Mouse (Mus musculus) heart, embryonic 12.5 days (tissue): ENCODE results near the gene Cox7a2l. TPM values are rescaled to one million over a fixed set of nuclear protein-coding genes. Genes with fewer than 3 reads are reported as not detected.

Experiments used
- ATAC-seq: fragments of 200-750 bp; cut with Nextera tagmentation; 2 replicates; pipeline ENCODE4 v1.8.0; 2017; ENCODE audit warnings: moderate TSS enrichment, moderate library complexity; ENCODE audit not compliant: insufficient number of reproducible peaks, low FRiP score
- H3K27ac ChIP-seq: fragments of 300-500 bp; sonication (generic); 2 replicates; pipeline ENCODE4 v1.5.1; 2016; ENCODE audit warnings: mild to moderate bottlenecking, moderate library complexity; ENCODE audit not compliant: poor library complexity, severe bottlenecking
- H3K27me3 ChIP-seq: fragments of 300-500 bp; sonication (generic); replicated peaks from 2 replicates; pipeline ENCODE4 v1.6.1; 2016; ENCODE audit warnings: mild to moderate bottlenecking, moderate library complexity
- H3K36me3 ChIP-seq: fragments of 300-500 bp; sonication (generic); 2 replicates; pipeline ENCODE4 v1.6.1; 2016; ENCODE audit warnings: mild to moderate bottlenecking, moderate library complexity
- H3K4me1 ChIP-seq: fragments of 300-500 bp; sonication (generic); replicated peaks from 2 replicates; pipeline ENCODE4 v1.6.1; 2016; ENCODE audit warnings: mild to moderate bottlenecking
- H3K4me2 ChIP-seq: fragments of 300-500 bp; sonication (generic); 2 replicates; pipeline ENCODE4 v1.6.1; 2016; ENCODE audit warnings: mild to moderate bottlenecking, moderate library complexity
- H3K4me3 ChIP-seq: fragments of 300-500 bp; sonication (generic); 2 replicates; pipeline ENCODE4 v1.5.1; 2016; ENCODE audit warnings: mild to moderate bottlenecking
- H3K9ac ChIP-seq: fragments of 300-500 bp; sonication (generic); 2 replicates; pipeline ENCODE4 v1.6.1; 2016; ENCODE audit warnings: mild to moderate bottlenecking, moderate library complexity
- H3K9me3 ChIP-seq: fragments of 300-500 bp; sonication (generic); replicated peaks from 2 replicates; pipeline ENCODE4 v1.6.1; 2016; ENCODE audit warnings: mild to moderate bottlenecking, moderate library complexity
- WGBS: fragments of 180-500 bp; shearing (Covaris S2); methylation state at CpG from one replicate; pipeline ENCODE4 v1.1.7; 2016; 5-methylcytosine and 5-hydroxymethylcytosine counted together
- polyA plus RNA-seq: library from polyadenylated mRNA; unstranded; fragments of >200 nt; fragmentation: Nextera tagmentation; extraction: Ambion mirVana; gene quantifications from 2 replicates; pipeline ENCODE4 v1.2.1, GENCODE M21; 2016

The Cox7a2l gene
- polyA plus RNA-seq, 1 experiment from 2014 or later: 188 TPM

DNA sequence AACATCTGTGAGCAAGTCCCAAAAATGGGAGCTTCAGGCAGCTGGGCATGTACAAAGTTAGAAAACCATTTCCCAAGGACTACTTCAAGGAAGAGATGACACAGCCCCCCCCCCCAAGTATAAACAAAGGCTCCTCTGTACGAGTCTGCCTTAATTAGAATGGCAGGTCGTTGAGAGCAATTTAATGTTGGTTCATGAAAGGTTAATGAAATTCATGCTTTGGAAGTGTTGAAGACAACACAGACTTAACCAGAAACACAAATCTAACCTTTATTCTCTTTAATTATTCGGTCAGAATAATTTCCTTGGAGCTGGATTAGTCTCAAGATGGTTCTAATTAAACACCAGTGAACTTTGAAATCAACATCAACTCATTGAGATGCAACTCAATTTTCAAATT is 29.4 kb downstream of the Cox7a2l start:
- no peak overlapping the region for H3K4me3 ChIP-seq
- no peak for ATAC-seq
- H3K36me3 ChIP-seq: peaks cover 6% of the 10 kb centered on the region; the same call in 1 of the 2 replicates
- WGBS: 64% methylated on average over 3 of the region's 3 CpGs
- no peak overlapping the region for H3K4me2 ChIP-seq
- H3K27ac ChIP-seq: no peak overlapping the region
- no peak overlapping the region for H3K9ac ChIP-seq
- H3K9me3 ChIP-seq: peaks cover 15% of the 10 kb centered on the region
- no peaks in the 10 kb centered on the region for H3K4me1 ChIP-seq
- H3K27me3 ChIP-seq: no peaks in the 10 kb centered on the region

DNA sequence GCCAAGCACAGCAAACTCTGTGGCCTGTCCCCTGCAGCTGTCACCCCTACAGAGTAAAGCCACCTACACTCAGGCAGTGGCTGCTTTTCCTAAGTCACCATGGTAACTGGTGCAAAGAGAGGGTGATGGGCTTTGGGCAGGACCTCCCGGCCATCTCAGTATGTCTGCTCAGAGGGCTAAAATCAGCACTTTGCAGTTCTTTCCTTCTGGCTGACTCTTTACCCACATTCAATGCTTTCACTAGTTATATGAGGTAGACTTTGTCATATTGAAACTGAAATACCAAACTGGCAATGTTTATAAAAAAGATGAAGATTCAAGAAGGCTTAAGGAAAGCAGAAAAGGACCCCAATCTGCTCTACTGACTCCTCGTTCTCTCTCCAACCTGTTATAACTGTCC is 33.3 kb downstream of the Cox7a2l start:
- no peak overlapping the region for H3K4me2 ChIP-seq
- H3K9ac ChIP-seq: no peak overlapping the region
- no peaks in the 10 kb centered on the region for H3K9me3 ChIP-seq
- no peak overlapping the region for H3K27ac ChIP-seq
- no peaks in the 10 kb centered on the region for H3K4me1 ChIP-seq
- peaks cover 33% of the 10 kb centered on the region for H3K36me3 ChIP-seq
- no peak for ATAC-seq
- no peaks in the 10 kb centered on the region for H3K27me3 ChIP-seq
- H3K4me3 ChIP-seq: no peak overlapping the region
- 79% methylated on average over 2 of the region's 2 CpGs for whole genome bisulfite sequencing

DNA sequence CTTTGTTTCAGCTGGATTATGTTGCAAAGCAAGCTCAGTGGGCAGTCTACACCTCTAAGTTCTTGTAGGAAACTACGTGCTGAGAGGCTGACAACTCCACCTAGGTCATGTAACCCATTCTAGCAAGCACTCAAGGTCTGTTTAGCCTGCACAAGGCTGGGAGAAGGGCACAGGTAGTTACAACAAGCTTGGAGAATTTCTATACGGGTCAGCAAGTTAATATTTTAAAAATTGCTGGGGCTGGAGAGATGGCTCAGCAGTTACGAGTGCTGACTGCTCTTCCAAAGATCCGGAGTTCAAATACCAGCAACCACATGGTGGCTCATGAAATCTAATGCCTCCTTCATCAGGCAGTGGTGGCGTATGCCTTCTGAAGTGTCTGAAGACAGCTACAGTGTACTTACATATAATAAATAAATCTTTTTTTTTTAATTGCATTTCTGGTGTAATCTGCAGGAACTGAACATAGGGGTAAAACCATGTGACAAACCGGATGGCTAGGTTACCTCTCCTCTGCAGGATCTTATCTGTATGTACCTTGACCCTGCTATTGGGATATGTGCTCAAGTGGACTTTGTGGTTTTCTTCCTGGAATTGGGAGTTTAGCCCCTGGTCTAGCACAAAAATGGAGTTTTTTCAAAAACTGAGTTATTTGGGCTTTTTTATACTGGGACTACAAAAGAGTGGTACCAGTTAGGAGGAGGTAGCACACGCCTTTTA is 34.2 kb downstream of the Cox7a2l start:
- Histone ChIP-seq H3K4me1 (no peaks in the 10 kb centered on the region), H3K4me2 (no peak overlapping the region), H3K9ac (no peak overlapping the region), H3K36me3 (peaks cover 41% of the 10 kb centered on the region), H3K4me3 (no peak overlapping the region), H3K9me3 (no peaks in the 10 kb centered on the region), H3K27ac (no peak overlapping the region), H3K27me3 (no peaks in the 10 kb centered on the region)
- ATAC-seq: no peak
- 90% methylated on average over 7 of the region's 7 CpGs for WGBS

DNA sequence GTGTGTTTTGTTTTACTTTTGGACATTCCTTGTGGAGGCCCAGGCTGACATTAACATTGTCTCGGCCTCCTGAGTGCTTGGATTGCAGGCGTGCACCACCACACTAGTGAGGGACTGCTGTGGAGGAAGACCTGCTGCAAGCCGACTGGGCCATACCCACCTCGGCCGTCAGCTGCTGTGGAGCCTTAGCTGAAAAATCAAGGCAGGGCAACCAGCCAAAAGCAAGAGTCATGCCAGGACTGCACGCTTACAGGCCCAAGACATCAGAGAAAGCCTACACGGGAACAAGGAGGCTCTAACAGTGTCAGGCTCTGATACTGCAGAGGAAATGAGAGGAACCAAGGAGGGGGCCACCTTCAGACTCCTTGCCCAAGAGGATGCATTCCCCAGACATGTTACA is 35.6 kb downstream of the Cox7a2l start:
- no peaks in the 10 kb centered on the region for H3K4me1 ChIP-seq
- no peak overlapping the region for H3K4me2 ChIP-seq
- H3K36me3 ChIP-seq: peaks cover 55% of the 10 kb centered on the region
- no peak for ATAC-seq
- no peaks in the 10 kb centered on the region for H3K9me3 ChIP-seq
- 85% methylated on average over 7 of the region's 7 CpGs for WGBS
- H3K27me3 ChIP-seq: no peaks in the 10 kb centered on the region
- H3K27ac ChIP-seq: no peak overlapping the region
- no peak overlapping the region for H3K9ac ChIP-seq
- no peak overlapping the region for H3K4me3 ChIP-seq

DNA sequence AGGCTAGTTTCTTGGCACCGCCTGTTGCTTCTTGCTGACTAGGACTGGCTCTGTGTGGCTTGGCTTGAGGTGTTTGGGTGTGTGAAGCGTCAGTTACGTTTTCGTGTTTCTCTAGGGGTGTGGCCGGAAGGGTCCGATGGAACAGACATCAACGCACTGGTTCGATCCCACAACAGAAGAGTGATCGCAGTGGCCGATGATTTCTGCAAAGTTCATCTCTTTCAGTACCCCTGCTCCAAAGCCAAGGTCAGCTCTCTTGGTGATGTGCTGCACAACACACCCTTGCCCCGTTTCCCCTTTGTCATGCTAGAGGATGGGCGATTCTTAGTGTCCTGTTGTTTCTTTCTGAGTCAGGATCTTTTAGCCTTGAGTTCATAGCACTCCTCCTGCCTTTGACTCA is 40.0 kb downstream of the Cox7a2l start:
- ATAC-seq: no peak
- 96% methylated on average over 12 of the region's 12 CpGs for WGBS
- Histone ChIP-seq H3K4me2 (no peak overlapping the region), H3K4me1 (no peaks in the 10 kb centered on the region), H3K9ac (no peak overlapping the region), H3K27me3 (no peaks in the 10 kb centered on the region), H3K36me3 (peaks cover 88% of the 10 kb centered on the region), H3K4me3 (no peak overlapping the region), H3K9me3 (peaks cover 3% of the 10 kb centered on the region; the same call in 1 of the 2 replicates), H3K27ac (no peak overlapping the region)

DNA sequence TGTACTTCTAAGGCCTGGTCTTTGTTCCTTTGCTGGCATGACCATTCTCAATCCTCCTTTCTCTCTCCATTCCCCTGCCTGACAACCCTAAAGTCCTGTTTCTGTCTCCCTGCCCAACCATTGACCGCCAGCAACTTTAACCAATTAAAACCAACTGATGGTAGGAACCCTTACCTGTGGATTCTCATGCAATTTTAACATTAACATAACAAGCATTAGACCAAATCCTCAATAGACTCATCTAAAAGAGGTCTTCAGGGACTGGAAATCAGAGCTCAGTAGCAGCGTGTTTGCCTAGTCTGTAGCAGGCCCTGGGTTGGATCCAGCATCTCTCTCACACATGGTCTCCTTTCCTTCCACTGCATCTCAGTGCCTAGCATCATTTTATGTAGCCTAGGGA is 47.5 kb downstream of the Cox7a2l start:
- Histone ChIP-seq H3K4me2 (no peak overlapping the region), H3K9ac (no peak overlapping the region), H3K27ac (no peak overlapping the region), H3K4me3 (no peak overlapping the region), H3K27me3 (no peaks in the 10 kb centered on the region), H3K4me1 (no peaks in the 10 kb centered on the region), H3K36me3 (peaks cover 77% of the 10 kb centered on the region), H3K9me3 (peaks cover 3% of the 10 kb centered on the region; the same call in 1 of the 2 replicates)
- no peak for ATAC-seq
- WGBS: 94% methylated on average over 2 of the region's 2 CpGs

DNA sequence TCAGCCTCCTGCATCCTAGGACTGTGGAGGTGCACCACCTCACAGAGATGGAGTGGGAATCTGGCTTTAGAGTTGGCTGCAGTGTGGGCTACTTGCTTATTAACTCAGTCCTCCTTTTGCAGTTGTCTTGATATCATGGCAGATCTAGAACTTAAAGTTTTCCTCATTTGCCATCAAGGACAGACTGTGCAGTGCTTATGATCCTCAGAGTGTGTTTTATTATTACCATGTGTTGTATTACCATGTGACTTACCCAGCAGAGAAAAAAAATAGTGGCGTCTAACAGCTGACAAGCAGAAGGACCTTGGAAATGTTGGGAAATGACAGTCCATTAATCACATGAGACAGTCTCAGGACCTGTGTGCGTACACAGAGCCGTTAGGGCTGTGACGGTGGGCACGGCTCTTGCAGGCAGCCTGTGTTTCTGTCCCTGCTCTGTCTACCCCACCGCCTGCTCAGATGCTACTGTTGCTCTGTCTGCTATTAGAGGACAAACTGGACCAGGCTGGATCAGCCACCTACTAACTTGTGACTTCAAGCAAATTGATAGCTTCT is 50.4 kb downstream of the Cox7a2l start:
- Histone ChIP-seq H3K27me3 (no peaks in the 10 kb centered on the region), H3K4me2 (no peak overlapping the region), H3K36me3 (peaks cover 73% of the 10 kb centered on the region), H3K9me3 (no peaks in the 10 kb centered on the region), H3K27ac (no peak overlapping the region), H3K4me1 (no peaks in the 10 kb centered on the region), H3K4me3 (no peak overlapping the region), H3K9ac (no peak overlapping the region)
- no peak for ATAC-seq
- 80% methylated on average over 6 of the region's 6 CpGs for WGBS

DNA sequence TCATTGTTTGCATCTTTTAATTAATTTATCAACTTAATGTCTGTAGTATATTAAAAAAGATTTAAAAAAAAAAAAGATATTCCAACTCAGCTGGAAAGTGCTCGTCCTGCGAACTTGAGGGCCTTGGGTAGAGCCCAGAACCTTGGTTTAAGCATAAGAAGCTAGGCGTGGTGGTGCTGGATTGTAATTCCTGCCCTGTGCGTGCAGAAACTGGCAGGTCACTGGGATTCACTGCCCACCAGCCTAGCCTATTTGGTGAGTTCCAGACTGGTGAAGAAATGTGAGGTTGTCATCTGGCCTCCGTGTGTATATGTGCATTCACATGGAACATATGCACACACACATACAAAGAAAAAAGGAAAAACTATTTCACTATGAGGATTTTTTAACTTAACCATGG is 51.2 kb downstream of the Cox7a2l start:
- Histone ChIP-seq H3K36me3 (peaks cover 72% of the 10 kb centered on the region), H3K4me1 (no peaks in the 10 kb centered on the region), H3K27me3 (no peaks in the 10 kb centered on the region), H3K4me2 (no peak overlapping the region), H3K27ac (no peak overlapping the region), H3K9me3 (no peaks in the 10 kb centered on the region), H3K9ac (no peak overlapping the region), H3K4me3 (no peak overlapping the region)
- 92% methylated on average over 5 of the region's 5 CpGs for WGBS
- ATAC-seq: no peak

DNA sequence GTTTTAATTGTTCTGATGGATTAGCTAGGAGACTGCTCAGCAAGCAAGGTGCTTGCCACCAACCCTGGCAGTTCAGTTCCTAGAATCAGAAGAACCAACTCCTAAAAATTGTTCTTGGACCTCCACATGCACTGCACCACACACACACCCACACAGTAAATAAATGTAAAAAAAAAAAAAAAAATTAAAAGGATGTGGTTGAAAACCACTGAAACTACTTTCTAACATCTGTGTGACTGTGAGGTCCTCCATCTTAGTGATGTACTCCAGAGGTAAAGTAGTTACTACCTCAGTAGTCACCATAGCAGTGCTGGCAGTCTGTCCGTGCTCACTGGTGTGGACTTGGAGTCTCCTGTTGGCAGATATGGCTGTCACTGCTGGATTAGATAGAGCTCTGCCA is 59.9 kb downstream of the Cox7a2l start:
- H3K4me3 ChIP-seq: no peak overlapping the region
- WGBS: 65% methylated on average over 1 of the region's 1 CpGs
- no peaks in the 10 kb centered on the region for H3K9me3 ChIP-seq
- ATAC-seq: no peak
- H3K4me1 ChIP-seq: no peaks in the 10 kb centered on the region
- H3K9ac ChIP-seq: no peak overlapping the region
- H3K27ac ChIP-seq: no peak overlapping the region
- H3K36me3 ChIP-seq: peaks cover 73% of the 10 kb centered on the region
- H3K27me3 ChIP-seq: no peaks in the 10 kb centered on the region
- H3K4me2 ChIP-seq: no peak overlapping the region

DNA sequence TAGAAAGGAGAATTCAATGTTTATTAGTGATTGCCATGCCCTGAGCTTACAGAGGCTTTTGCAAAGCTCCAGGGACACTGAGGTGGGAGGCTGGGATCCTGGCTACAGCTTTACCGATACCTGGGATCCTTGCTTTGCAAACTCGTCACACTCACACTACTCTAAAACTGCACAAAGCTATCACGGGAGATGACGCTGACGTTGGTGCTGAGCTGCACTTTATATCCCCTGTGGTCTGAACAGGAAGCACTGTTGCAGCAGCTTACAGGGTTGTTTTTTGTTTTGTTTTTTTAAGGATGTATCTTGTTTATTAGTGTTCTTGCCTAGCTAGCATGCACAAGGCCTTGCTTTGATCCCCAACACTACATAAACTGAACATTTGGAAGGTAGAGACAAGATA is 63.5 kb downstream of the Cox7a2l start:
- Histone ChIP-seq H3K27ac (no peak overlapping the region), H3K4me1 (no peaks in the 10 kb centered on the region), H3K9me3 (no peaks in the 10 kb centered on the region), H3K27me3 (no peaks in the 10 kb centered on the region), H3K36me3 (peaks cover 84% of the 10 kb centered on the region), H3K4me2 (no peak overlapping the region), H3K4me3 (no peak overlapping the region), H3K9ac (no peak overlapping the region)
- no peak for ATAC-seq
- WGBS: 85% methylated on average over 5 of the region's 5 CpGs

DNA sequence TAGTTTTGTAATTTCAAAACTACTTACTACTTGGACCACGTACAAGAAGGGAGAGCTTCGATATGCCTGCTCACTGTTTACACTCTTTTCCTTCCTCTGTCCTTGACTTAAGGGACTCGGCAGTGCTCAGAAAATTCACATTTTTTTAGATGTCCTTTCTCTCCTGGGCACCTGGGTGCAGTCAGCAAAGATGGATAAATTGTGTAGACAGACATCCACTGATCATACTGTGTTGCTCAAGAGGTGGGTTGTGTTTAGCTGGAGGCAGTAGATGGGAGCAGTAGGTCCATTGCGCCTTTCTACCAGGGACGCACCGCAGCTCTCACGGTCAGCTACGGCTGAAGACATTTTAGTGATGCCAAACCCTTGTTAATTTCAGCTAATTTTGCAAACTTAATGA is 64.7 kb downstream of the Cox7a2l start:
- H3K9ac ChIP-seq: no peak overlapping the region
- H3K4me3 ChIP-seq: no peak overlapping the region
- H3K4me2 ChIP-seq: no peak overlapping the region
- H3K36me3 ChIP-seq: peaks cover 74% of the 10 kb centered on the region
- H3K27ac ChIP-seq: no peak overlapping the region
- no peak for ATAC-seq
- 91% methylated on average over 8 of the region's 8 CpGs for WGBS
- no peaks in the 10 kb centered on the region for H3K27me3 ChIP-seq
- H3K9me3 ChIP-seq: no peaks in the 10 kb centered on the region
- no peaks in the 10 kb centered on the region for H3K4me1 ChIP-seq
